Mouse (Mus musculus): ENCODE measurements around the gene Defb7. TPM values are rescaled to one million over a fixed set of nuclear protein-coding genes. Genes with fewer than 3 reads are reported as not detected.

Defb7 gene
- not detected in 4 replicates for total RNA-seq (2023; ENCODE audit: inconsistent age)

DNA sequence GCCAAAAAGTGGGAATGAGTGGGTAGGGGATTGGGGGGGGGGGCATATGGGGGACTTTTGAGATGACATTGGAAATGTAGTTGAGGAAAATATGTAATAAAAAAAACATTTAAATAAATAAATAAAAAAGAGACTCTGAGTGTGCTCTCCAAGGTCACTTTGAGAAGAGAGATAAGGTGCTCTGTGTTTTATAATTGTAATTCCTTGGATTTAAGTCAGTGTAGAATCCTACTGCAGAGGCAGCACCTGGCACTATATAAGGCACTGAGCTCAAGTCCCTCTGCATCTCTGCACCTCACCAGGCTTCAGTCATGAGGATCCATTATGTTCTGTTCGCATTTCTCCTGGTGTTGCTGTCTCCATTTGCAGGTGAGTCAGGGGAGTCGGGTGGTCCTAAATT lies at the start of gene Defb7:
Defb7 (plus strand) TSS at position 301 of the 400 bp plus-strand sequence.

Other genes with a start within 250 kb of the Defb7 start
- not detected in 4 replicates for gene Defb5, start 247.5 kb upstream of the Defb7 start, total RNA-seq (2023; ENCODE audit: inconsistent age)
- not detected in 4 replicates for gene Defb3, start 201.7 kb upstream of the Defb7 start, total RNA-seq (2023; ENCODE audit: inconsistent age)
- not detected in 4 replicates for gene Defb8, start 47.5 kb upstream of the Defb7 start, total RNA-seq (2023; ENCODE audit: inconsistent age)
- gene 4930467E23Rik, start 234.5 kb downstream of the Defb7 start, total RNA-seq (2023; ENCODE audit: inconsistent age), result 0.45 to 1.0 TPM in 2 of 4 replicates, not detected in the others